27 mouse cellular contexts compared by ENCODE assay signal in genomic region chr1:59636349-59636748, GRCm38 (mm10). TPM values are rescaled to one million over a fixed set of nuclear protein-coding genes. Genes with fewer than 3 reads are reported as not detected.
DNase-seq lines count a peak whose midpoint lies in the region; ATAC-seq and TF ChIP-seq lines count a peak whose summit lies in the region.
"Had no signal": no experiment of that assay in that cellular context is flagged by ENCODE, and none has a peak within 500 bp of the region (broad histone marks: within the 10 kb centered on the region; RNA-seq: fewer than 3 reads in every experiment).

No protein-coding gene starts in this region.

- H3K9ac ChIP-seq in midbrain, embryonic 11.5 days (ENCODE audit: low read length) = no peak overlapping the region
- no peak overlapping the region for H3K9ac ChIP-seq in midbrain, postnatal 0 days (replicated peaks; ENCODE audit: low read length, poor library complexity, severe bottlenecking)
- H3K9ac ChIP-seq in liver, embryonic 15.5 days = no peak overlapping the region
- H3K9ac ChIP-seq: forebrain, embryonic 13.5 days; heart, embryonic 13.5 days; hindbrain, embryonic 14.5 days had no signal

- H3K4me1 ChIP-seq in midbrain, embryonic 11.5 days (ENCODE audit: control insufficient read depth, insufficient read depth, low read length) = no peaks in the 10 kb centered on the region
- H3K4me1 ChIP-seq in midbrain, postnatal 0 days (ENCODE audit: insufficient read depth, low read length) = no peaks in the 10 kb centered on the region
- H3K4me1 ChIP-seq in liver, embryonic 15.5 days (replicated peaks) = peaks cover 31% of the 10 kb centered on the region
- H3K4me1 ChIP-seq: forebrain, embryonic 10.5 days; forebrain, embryonic 13.5 days had no signal

- no peak overlapping the region for H3K27ac ChIP-seq in midbrain, embryonic 11.5 days (ENCODE audit: low read depth, low read length)
- no peak overlapping the region for H3K27ac ChIP-seq in midbrain, postnatal 0 days (ENCODE audit: low read depth, low read length)
- no peak overlapping the region for H3K27ac ChIP-seq in liver, embryonic 15.5 days (replicated peaks)
- H3K27ac ChIP-seq: forebrain, embryonic 10.5 days; forebrain, embryonic 13.5 days; heart, adult 2 months; heart, embryonic 10.5 days; heart, embryonic 13.5 days; hindbrain, embryonic 14.5 days had no signal

- H3K4me2 ChIP-seq in midbrain, embryonic 11.5 days = no peak overlapping the region
- no peak overlapping the region for H3K4me2 ChIP-seq in midbrain, postnatal 0 days (ENCODE audit: low read depth, low read length, poor library complexity, severe bottlenecking)
- no peak overlapping the region for H3K4me2 ChIP-seq in liver, embryonic 15.5 days
- H3K4me2 ChIP-seq: forebrain, embryonic 13.5 days; heart, embryonic 13.5 days; hindbrain, embryonic 14.5 days had no signal

- no peaks in the 10 kb centered on the region for H3K27me3 ChIP-seq in midbrain, embryonic 11.5 days (ENCODE audit: control insufficient read depth, insufficient read depth, low read length)
- no peaks in the 10 kb centered on the region for H3K27me3 ChIP-seq in midbrain, postnatal 0 days (ENCODE audit: insufficient read depth, low read length)
- H3K27me3 ChIP-seq in liver, embryonic 15.5 days = no peaks in the 10 kb centered on the region
- H3K27me3 ChIP-seq: CH12.LX; forebrain, embryonic 13.5 days; heart, embryonic 13.5 days; Patski had no signal

- 83% methylated on average over 1 of the region's 1 CpGs for WGBS in midbrain, embryonic 11.5 days
- 81% methylated on average over 1 of the region's 1 CpGs for WGBS in midbrain, postnatal 0 days
- 48% methylated on average over 1 of the region's 1 CpGs for WGBS in liver, embryonic 15.5 days (ENCODE audit: insufficient replicate concordance)

- peak; percentile 33 for DNase-seq in midbrain, embryonic 11.5 days (ENCODE audit: low spot score, missing footprints)
- no peak for DNase-seq in midbrain, postnatal 0 days (ENCODE audit: low spot score)
- no peak for DNase-seq in urinary bladder, postnatal 10 days (ENCODE audit: low spot score)
- DNase-seq in T-cell, adult 2 months (ENCODE audit: low spot score) = no peak
- DNase-seq: adrenal gland, adult 8-10 months; adrenal gland, postnatal 25 days; B cell, adult 2 months; cerebellum, adult 18-20 months; cerebellum, adult 9-10 months; cerebellum, postnatal 14 days; gastrocnemius, postnatal 10 days; gastrocnemius, postnatal 36 days; heart, adult 2 months; heart, postnatal 14 days; heart, postnatal 4 days had no signal

- H3K4me3 ChIP-seq in midbrain, embryonic 11.5 days (ENCODE audit: low read depth, low read length) = no peak overlapping the region
- H3K4me3 ChIP-seq in midbrain, postnatal 0 days (ENCODE audit: low read depth, low read length) = no peak overlapping the region
- no peak overlapping the region for H3K4me3 ChIP-seq in liver, embryonic 15.5 days (replicated peaks)
- H3K4me3 ChIP-seq: forebrain, embryonic 10.5 days; forebrain, embryonic 13.5 days; heart, adult 2 months; heart, embryonic 10.5 days; heart, embryonic 13.5 days had no signal

- no peak for TF ChIP-seq CTCF in midbrain, postnatal 0 days (IDR thresholded peaks at IDR 0.05)

- no peak for ATAC-seq in midbrain, embryonic 11.5 days (ENCODE audit: low FRiP score)
- ATAC-seq in midbrain, postnatal 0 days (ENCODE audit: low FRiP score) = no peak
- ATAC-seq in liver, embryonic 15.5 days (ENCODE audit: insufficient read depth) = 0 out of 2 replicates have a peak, but pooled peaks have one; percentile 31
- ATAC-seq in megakaryocyte progenitor cell, adult 5-6 weeks (replicated peaks; ENCODE audit: poor library complexity) = peak; percentile 68
- no peak for ATAC-seq in activated CD4-positive, CD25-positive, alpha-beta regulatory T cell, adult 4 months
- ATAC-seq: forebrain, embryonic 13.5 days; forebrain, embryonic 16.5 days; Patski had no signal

- no peaks in the 10 kb centered on the region for H3K9me3 ChIP-seq in midbrain, embryonic 11.5 days (ENCODE audit: control insufficient read depth, low read length)
- H3K9me3 ChIP-seq in midbrain, postnatal 0 days (ENCODE audit: low read length) = no peaks in the 10 kb centered on the region
- H3K9me3 ChIP-seq in liver, embryonic 15.5 days (replicated peaks) = no peaks in the 10 kb centered on the region
- H3K9me3 ChIP-seq: forebrain, embryonic 10.5 days; forebrain, embryonic 13.5 days; G1E; heart, embryonic 10.5 days; heart, embryonic 13.5 days had no signal

- no peaks in the 10 kb centered on the region for H3K36me3 ChIP-seq in midbrain, embryonic 11.5 days (ENCODE audit: control insufficient read depth, insufficient read depth, low read length)
- H3K36me3 ChIP-seq in midbrain, postnatal 0 days (ENCODE audit: insufficient read depth, low read length) = no peaks in the 10 kb centered on the region
- H3K36me3 ChIP-seq in liver, embryonic 15.5 days (replicated peaks) = peaks cover 10% of the 10 kb centered on the region; the same call in 1 of the 2 replicates

RNA-seq across cellular contexts. Expression of gene Sumo1, which starts 34.3 kb away (rescaled TPM):
- polyA plus RNA-seq in midbrain, embryonic 11.5 days (2014; fragmentation: Nextera tagmentation; extraction: Ambion mirVana) = 603 and 652 TPM in 2 replicates
- total RNA-seq in midbrain, postnatal 0 days (2014; rRNA removed) = 81.6 and 124 TPM in 2 replicates
- 304 and 319 TPM in 2 replicates for polyA plus RNA-seq in midbrain, postnatal 0 days (2015; fragmentation: Nextera tagmentation; extraction: Ambion mirVana)
- polyA plus RNA-seq in liver, embryonic 15.5 days (2015; fragmentation: Nextera tagmentation; extraction: Ambion mirVana) = 108 and 126 TPM in 2 replicates
- 253 and 264 TPM in 2 replicates for total RNA-seq in megakaryocyte progenitor cell, adult 5-6 weeks (2015)
- total RNA-seq in megakaryocyte progenitor cell, adult 5-6 weeks (2017) = 142 and 171 TPM in 2 replicates
- polyA plus RNA-seq in activated CD4-positive, CD25-positive, alpha-beta regulatory T cell, adult 4 months (2017; shearing (Covaris generic)) = 100 to 1,000 TPM; 504 to 528 TPM

RNA-seq across cellular contexts. Expression of gene Nop58, which starts 48.4 kb away (rescaled TPM):
- polyA plus RNA-seq in midbrain, embryonic 11.5 days (2014; fragmentation: Nextera tagmentation; extraction: Ambion mirVana) = 262 and 327 TPM in 2 replicates
- total RNA-seq in midbrain, postnatal 0 days (2014; rRNA removed) = 78.3 and 88.6 TPM in 2 replicates
- polyA plus RNA-seq in midbrain, postnatal 0 days (2015; fragmentation: Nextera tagmentation; extraction: Ambion mirVana) = 117 and 146 TPM in 2 replicates
- 106 and 112 TPM in 2 replicates for polyA plus RNA-seq in liver, embryonic 15.5 days (2015; fragmentation: Nextera tagmentation; extraction: Ambion mirVana)
- 199 and 204 TPM in 2 replicates for total RNA-seq in megakaryocyte progenitor cell, adult 5-6 weeks (2015)
- 1,181 and 1,773 TPM in 2 replicates for total RNA-seq in megakaryocyte progenitor cell, adult 5-6 weeks (2017)
- 100 to 1,000 TPM; 192 to 195 TPM for polyA plus RNA-seq in activated CD4-positive, CD25-positive, alpha-beta regulatory T cell, adult 4 months (2017; shearing (Covaris generic))

Comparison
In these comparisons a context has a peak if more than half of its experiments do, and no peak if none do; other contexts are left out.
1. ATAC-seq: peak in liver, embryonic 15.5 days (single experiment) and megakaryocyte progenitor cell, adult 5-6 weeks (single experiment); none in midbrain, embryonic 11.5 days (single experiment), midbrain, postnatal 0 days (single experiment) and activated CD4-positive, CD25-positive, alpha-beta regulatory T cell, adult 4 months (single experiment).